Mouse (Mus musculus): ENCODE measurements around the gene Vps29. TPM values are rescaled to one million over a fixed set of nuclear protein-coding genes. Genes with fewer than 3 reads are reported as not detected.
A peak's percentile ranks its signal among the peaks of the same experiment; 100 is the strongest.

Gene Vps29
- total RNA-seq, 2 experiments from 2014 or later, result 82.6 to 89.5 TPM

DNA sequence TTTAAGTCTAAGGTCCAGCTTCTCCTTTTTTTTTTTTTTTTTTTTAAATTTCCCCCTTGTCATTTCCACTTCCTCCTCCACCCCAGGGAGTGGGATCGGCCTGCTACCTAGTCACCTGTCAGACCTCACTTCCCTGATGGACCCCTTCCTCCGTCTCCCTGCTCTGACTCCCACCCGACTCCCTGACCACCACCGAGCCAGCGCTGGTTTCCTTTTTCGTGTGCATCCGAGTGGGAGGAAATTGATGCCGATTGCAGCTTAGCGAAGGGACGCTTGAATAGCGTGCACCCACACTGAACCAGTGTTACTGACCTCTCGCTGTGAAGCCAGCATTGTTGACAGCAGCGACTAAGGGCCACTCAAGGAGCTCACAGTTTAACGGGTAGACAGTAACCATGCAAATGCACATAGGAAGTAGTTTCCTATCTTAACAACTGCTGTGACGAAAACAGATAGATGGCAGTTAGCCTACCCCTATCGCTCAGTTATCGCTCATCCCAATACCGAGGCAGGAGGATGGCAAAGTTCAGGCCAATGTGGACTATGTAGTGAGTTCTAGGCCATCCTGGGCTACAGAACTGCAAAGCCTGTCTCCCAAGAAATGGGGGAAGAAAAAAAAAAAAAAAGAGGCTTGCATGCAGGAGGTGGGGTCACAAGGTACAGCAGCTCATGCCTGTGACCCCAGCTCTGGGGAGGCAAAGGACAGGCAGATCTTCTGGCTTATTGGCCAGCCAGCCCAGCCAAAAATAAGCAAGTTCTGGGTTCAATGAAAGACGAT, 38.2 kb downstream of the Vps29 start:
- intact Hi-C loops (cut with DNase I), result loop anchor here (5.0 kb wide), 1 partner anchor 125 kb away; no protein-coding TSS in a partner anchor

DNA sequence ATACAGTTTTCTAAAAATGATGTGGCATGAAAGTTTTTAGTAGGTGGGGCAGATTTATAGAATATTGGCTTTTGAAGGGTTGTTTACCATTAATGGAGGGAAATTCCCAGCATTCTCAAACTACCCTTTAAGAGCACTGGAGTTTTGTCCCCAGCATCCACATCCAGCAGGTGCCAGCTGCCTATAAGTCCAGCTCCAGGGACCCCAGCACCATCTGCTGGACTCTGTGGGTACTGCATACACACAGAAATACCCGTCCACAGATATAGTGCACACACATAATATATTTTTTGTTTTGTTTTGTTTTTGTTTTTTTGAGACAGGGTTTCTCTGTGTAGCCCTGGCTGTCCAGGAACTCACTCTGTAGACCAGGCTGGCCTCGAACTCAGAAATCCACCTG, 39.7 kb downstream of the Vps29 start:
- intact Hi-C loops (cut with DNase I), result loop anchor here (5.0 kb wide), 1 partner anchor 127 kb away; no protein-coding TSS in a partner anchor
- no peak for DNase-seq (ENCODE audit: low spot score)

More for the DNA sequence above, 38.2 kb downstream of the Vps29 start:
- no peak for DNase-seq (ENCODE audit: low spot score)

DNA sequence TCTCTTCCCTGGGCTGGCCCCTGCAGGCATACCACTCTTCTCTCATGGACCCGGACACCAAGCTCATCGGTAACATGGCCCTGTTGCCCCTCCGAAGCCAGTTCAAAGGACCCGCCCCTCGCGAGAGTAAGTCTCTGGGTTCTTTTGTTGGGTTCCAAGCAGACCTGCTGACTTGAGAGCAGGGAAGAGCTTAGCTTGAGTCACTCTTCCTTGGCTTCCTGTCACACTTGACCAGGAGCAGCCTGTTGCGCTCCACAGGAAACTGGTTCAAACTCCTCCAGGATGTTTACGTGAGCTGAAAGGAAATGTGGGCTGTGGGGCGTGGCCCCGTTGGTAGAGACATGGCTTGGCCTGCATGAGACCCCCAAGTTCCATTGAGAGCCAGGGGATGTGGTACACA, 42.6 kb downstream of the Vps29 start:
- intact Hi-C loops (cut with DNase I), result no loop called here
- DNase-seq (ENCODE audit: low spot score), result peak; percentile 56

DNA sequence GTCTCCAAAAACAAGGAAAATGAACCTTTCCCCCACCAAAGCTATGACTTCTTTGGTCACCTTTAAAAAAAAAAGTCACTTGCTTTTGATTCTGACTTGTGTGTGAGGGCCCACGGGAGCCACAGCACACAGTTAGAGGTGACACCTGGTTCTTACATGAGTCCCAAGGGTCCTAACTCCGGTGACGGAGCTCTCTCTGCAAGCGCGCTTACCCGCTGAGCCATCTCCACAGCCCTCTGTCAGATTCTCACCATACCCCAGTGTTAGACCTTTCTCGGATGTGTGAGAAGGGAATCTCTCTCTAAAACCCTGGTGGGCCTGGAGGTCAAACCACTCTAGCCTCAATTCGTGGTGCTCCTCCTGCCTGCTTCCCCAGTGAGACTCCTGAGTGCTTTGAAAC, 43.3 kb downstream of the Vps29 start:
- intact Hi-C loops (cut with DNase I), result no loop called here
- no peak for DNase-seq (ENCODE audit: low spot score)

DNA sequence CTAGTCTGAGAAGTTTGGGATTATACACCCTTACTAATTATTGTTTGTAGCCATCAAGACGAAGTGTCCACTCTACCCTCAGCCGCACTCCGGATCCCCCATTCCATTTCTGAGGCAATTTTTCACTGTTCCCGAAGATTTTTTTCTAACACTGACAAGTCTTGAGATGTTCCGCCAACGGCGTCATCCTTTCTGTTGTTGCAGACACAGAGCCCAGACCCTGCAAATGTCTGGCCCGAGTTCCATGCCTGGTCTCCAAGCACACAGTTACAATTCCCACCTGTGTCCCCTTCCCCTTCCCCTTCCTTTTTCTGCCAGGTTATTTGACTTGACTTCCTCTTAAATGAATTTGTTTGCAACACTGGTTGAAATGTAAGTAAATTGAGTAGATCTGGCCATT, 45.7 kb downstream of the Vps29 start:
- intact Hi-C loops (cut with DNase I), result loop anchor here (2.0 to 5.0 kb wide), 2 partner anchors 227 to 327 kb away; no protein-coding TSS in a partner anchor
- DNase-seq (ENCODE audit: low spot score), result no peak

DNA sequence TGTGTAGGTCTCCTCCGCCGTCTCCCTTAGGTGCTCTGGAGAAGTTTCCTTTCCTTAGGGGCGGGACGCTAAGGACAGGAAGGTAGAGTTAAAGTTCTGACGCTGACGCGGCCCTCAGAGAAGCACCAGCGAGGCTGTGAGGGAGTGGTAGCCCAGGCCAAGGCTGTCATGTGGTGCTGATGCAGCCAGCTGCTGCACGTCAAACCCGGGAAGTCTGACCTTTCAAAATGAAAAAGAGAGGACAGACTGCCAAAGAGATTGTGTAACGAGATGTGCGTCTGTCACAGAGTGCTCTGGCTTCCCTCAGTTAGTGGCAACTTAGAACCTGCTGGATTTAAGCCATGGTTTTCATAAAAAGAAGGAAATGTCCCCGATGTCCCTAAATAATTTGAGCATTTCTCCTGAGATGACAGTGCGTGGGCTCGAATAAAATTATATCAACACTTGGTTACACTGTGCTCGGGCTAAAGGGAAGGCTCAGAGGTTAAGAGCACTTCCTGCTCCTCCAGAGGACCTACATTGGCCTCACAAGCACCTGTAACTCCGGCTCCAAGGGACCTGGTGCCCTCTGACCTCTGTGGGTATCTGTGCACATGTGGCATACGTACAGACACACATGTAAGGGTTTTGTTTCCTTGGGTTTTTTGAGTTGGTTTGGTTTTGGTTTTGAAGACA, 46.6 kb downstream of the Vps29 start:
- intact Hi-C loops (cut with DNase I), result loop anchor here (2.0 to 5.0 kb wide), 2 partner anchors 226 to 327 kb away; no protein-coding TSS in a partner anchor
- peak; percentile 82 for DNase-seq (ENCODE audit: low spot score)

DNA sequence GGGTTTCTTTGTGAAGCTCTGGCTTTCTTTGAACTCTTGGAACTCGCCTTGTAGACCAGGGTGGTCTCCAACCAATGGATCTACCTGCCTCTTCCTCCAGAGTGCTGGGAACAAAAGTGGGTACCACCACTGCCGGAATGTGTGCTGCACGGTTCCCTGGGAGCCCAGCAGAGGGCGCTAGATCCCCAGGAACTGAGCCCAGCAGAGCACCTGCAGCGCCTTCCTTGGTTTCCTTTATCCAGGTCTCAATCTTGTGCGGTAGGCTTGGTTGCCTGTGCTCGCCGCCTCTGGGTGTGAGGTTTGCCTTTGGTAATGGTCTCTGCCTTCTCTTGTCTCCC, 47.1 kb downstream of the Vps29 start:
- DNase-seq (ENCODE audit: low spot score), result peak; percentile 48
- intact Hi-C loops (cut with DNase I), result loop anchor here (2.0 to 5.0 kb wide), 2 partner anchors 226 to 326 kb away; no protein-coding TSS in a partner anchor

DNA sequence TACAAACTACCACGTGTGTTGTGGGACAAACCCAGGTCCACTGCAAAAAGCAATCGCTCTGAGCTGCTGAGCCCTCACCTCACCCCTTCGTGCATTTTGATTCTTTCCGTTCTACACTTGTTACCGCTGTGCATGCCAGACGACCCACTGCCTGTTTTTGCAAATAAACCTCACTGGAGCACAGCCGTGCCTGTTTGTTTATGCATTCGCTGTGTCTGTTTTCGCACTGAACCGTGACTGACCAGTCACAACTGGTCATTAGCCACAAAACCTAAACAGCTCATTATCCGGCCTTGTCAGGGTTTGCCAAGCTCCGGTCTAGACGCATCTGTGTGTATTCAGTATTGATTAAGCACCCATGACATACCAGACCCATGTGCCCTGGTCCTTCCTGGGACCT, 48.0 kb downstream of the Vps29 start:
- DNase-seq (ENCODE audit: low spot score), result no peak
- intact Hi-C loops (cut with DNase I), result loop anchor here (5.0 kb wide), 1 partner anchor 325 kb away; no protein-coding TSS in a partner anchor

DNA sequence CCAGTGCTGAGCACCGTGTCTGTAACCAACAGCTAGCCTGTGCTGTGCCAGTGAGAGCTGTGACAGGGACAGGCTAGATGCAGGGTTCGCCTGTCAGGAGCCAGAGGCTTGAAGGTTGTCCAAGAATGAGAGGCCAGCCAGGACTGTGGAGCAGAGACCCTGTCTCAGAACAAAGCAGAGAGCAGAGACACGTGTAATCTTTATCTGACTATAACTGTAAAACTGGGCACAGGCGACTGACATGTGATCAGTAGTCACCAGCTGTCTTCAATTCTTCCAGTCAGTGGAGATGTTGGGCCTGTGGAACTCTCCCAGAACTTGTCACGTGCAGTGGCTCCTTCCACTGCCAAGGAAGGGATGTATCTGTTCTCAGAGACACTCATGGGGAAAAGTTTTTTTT, 48.6 kb downstream of the Vps29 start:
- intact Hi-C loops (cut with DNase I), result loop anchor here (5.0 kb wide), 1 partner anchor 325 kb away; no protein-coding TSS in a partner anchor
- peak; percentile 67 for DNase-seq (ENCODE audit: low spot score)

DNA sequence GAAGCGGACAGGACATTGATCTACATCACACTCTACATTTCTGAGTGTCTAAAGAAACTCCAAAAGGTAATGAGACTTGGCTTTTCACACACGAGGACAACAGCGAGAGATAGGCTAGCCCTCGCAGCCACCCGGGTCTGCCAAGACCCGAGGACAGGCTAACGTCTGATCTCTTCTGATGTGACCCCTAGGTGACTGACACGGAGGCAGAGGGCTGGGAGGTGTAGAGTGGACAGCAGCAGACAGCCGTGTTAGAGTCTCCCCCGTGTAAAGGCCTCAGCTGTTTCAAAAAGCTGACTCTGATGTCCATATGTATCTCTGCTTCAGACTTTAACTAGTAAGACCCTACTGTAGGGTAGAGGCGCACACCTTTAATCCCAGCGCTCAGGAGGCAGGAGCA, 49.2 kb downstream of the Vps29 start:
- DNase-seq (ENCODE audit: low spot score), result no peak
- intact Hi-C loops (cut with DNase I), result loop anchor here (5.0 kb wide), 1 partner anchor 324 kb away; no protein-coding TSS in a partner anchor

DNA sequence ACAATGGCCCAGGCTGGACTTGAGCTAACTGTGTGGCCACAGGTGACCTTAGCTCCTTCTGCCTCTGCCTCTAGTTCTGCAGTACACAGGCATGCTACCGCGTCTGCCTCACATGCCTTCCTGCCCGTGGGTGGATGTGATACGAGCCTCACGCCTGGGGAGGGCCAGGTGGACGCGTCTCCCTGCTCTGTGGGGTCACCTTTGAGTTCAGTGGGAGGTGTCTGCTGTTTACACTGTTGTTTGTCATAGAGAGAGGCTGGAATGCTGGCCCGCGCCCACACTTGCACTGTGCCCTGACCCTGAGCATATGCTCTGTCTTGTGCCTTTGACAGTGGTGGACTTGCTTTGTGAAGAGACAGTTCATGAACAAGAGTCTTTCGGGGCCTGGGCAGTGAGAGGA, 51.4 kb downstream of the Vps29 start:
- intact Hi-C loops (cut with DNase I), result no loop called here
- no peak for DNase-seq (ENCODE audit: low spot score)

DNA sequence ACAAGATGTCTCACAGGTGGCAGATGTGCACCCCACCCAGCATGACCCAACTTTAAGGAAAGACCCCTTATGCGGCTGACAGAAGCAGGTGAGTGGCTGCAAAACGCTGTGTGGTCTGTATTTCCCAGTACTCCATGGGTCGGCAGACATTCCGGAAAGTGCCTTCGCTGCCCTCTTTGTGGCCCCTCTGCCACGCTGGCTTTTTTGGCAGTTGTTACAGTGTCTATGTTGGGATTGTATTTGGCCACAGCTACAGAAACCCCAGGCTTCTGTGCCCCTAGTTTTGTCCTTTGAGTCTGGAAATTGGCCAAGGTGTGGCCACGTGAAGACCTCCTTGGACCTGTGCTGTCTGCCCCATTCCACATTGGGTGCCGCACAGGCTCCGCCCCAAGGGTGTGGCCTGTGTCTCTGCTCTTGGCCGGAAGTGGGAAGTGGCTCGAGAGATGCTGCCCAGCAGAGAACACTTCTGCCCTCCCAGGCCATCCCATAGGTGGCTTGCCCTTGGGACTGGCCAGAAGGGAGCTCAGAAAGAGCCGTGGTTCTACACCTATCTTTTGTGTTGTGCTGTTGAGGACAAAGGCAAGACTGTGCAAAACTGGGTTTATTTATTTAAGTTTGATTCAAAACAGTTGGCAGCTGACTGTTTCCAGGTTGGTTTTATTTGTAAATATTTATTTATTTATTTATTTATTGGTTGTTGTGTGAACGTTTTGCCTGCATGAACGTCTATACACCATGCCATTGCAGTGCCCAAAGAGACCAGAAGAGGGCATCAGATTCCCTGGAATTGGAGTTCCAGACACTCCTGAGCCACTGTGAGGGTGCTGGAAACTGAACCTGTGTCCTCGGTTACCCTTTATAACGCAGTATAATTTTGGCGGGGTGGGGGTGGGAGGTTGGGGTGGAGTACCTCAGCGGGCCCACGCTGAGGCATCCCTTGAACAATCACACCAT, 55.8 kb downstream of the Vps29 start:
- no peak for DNase-seq (ENCODE audit: low spot score)
- intact Hi-C loops (cut with DNase I), result no loop called here

DNA sequence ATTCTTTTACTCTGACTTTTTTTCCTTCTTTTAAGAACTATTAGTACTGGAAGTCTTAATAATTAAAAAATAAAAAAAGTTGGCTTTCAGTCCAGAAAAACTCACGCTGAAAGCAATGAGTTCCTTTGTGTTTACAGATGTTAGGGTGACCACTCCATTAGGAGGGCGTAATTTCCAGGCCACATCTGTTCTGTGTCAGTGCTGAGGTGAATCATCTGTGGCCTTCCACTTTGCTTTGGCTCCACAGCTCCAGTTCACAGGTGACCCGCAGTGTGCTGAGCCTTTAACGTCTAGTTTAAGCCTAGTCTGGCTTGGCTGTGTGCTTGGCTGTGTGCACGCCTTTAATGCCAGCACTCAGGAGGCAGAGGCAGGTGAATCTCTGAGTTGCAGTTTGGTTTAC, 57.7 kb downstream of the Vps29 start:
- intact Hi-C loops (cut with DNase I), result no loop called here
- DNase-seq (ENCODE audit: low spot score), result no peak

DNA sequence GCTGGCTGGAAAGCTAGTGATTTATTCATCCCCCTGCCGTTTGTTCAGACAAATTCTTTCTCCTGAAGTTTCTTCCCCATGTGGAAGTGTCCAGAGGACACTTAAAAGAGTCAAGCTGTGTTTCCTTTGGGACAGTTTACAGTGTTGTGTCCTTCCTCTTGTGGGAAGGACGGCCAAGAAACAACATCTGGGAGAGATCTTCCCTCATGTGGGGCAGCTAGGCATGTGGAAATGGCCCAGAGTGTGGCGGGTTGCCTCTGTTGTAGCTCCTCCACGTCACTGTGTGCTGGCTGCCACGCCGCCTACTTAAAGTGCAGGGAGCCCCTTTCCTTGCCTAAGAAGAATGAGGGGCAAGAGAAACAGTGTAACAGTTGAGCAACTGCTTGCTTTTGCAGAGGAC, 58.7 kb downstream of the Vps29 start:
- intact Hi-C loops (cut with DNase I), result no loop called here
- DNase-seq (ENCODE audit: low spot score), result peak; percentile 42

DNA sequence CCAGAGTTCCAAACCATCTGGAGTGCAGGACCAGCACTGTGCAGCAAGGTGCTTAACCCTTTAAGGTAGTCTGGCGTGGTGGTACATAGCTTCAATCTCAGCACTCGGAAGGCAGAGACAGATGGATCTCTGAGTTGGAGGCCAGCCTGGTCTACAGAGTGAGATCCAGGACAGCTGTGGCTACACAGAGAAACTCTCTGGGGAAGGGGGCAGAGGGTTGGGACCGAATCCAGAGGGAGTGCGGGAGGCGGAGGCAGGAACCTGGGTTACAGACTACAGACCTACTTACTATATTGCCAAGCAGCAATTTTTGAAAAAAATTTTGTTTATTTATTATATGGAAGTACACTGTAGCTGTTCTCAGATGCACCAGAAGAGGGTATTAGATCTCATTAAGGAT, 60.2 kb downstream of the Vps29 start:
- intact Hi-C loops (cut with DNase I), result no loop called here
- no peak for DNase-seq (ENCODE audit: low spot score)

Other genes with a start within 250 kb of the Vps29 start
- gene Ccdc63, start 213.5 kb upstream of the Vps29 start, total RNA-seq (2021), result not detected
- gene Ppp1cc, start 196.1 kb upstream of the Vps29 start, total RNA-seq (2021), result 100 to 1,000 TPM; 113 to 128 TPM
- 1 to 10 TPM in 1 of 2 experiments, under 1 TPM in 1; 0.81 to 1.1 TPM for gene Hvcn1, start 147.6 kb upstream of the Vps29 start, total RNA-seq (2021)
- 1 to 10 TPM; 3.5 to 4.7 TPM for gene Tctn1, start 89.9 kb upstream of the Vps29 start, total RNA-seq (2021)
- gene Pptc7, start 70.0 kb upstream of the Vps29 start, total RNA-seq (2021), result 10 to 100 TPM; 91.3 to 93.5 TPM
- 1 to 10 TPM in 1 of 2 experiments, under 1 TPM in 1; 0.36 to 1.6 TPM for gene Rad9b, start 136 bp upstream of the Vps29 start, total RNA-seq (2021)
- gene Gpn3, start 17.5 kb downstream of the Vps29 start, total RNA-seq (2021), result 10 to 100 TPM; 22.9 to 26.6 TPM
- gene Fam216a, start 18.0 kb downstream of the Vps29 start, total RNA-seq (2021), result 10 to 100 TPM; 11.3 to 15.6 TPM
- gene Arpc3, start 37.5 kb downstream of the Vps29 start, total RNA-seq (2021), result 10 to 100 TPM; 93.0 to 94.1 TPM
- 10 to 100 TPM; 27.3 to 28.1 TPM for gene Anapc7, start 67.3 kb downstream of the Vps29 start, total RNA-seq (2021)
- gene Atp2a2, start 147.9 kb downstream of the Vps29 start, total RNA-seq (2021), result over 10,000 TPM; 10,772 to 12,207 TPM